Mouse (Mus musculus) CH12.LX (cell line): ENCODE data around the gene Spaca1. TPM values are rescaled to one million over a fixed set of nuclear protein-coding genes. Genes with fewer than 3 reads are reported as not detected.

Source experiments
- DNase-seq: peaks from one replicate; pipeline ENCODE4 v3.0.0-alpha.2; 2013; ENCODE audit errors: extremely low read depth
- H3K27ac ChIP-seq: 2 replicates; pipeline ENCODE4 v1.5.1; 2012; ENCODE audit warnings: low read depth, mild to moderate bottlenecking, control low read depth, moderate library complexity; ENCODE audit not compliant: insufficient read depth
- H3K27me3 ChIP-seq: replicated peaks from 2 replicates; pipeline ENCODE3; 2012; ENCODE audit warnings: inconsistent platforms
- H3K36me3 ChIP-seq, 2 experiments: replicated peaks in 1 of 2; 2 replicates each; pipeline versions ENCODE3 to v1.6.1; 2012; ENCODE audit warnings: inconsistent platforms in 1 of 2, low read length in 1 of 2, mild to moderate bottlenecking in 1 of 2, mixed read lengths in 1 of 2, moderate library complexity in 1 of 2; ENCODE audit not compliant: control insufficient read depth in 1 of 2, insufficient read depth in 1 of 2
- H3K4me1 ChIP-seq, 2 experiments: 2 replicates each; pipeline ENCODE4 v1.6.1; 2012; ENCODE audit warnings: inconsistent platforms in 1 of 2, moderate library complexity in 1 of 2; ENCODE audit not compliant: insufficient read depth in 2 of 2, control insufficient read depth in 1 of 2
- H3K4me2 ChIP-seq: 2 replicates; pipeline ENCODE4 v1.6.1; 2012; ENCODE audit warnings: low read depth, mild to moderate bottlenecking, control low read depth; ENCODE audit not compliant: poor library complexity, insufficient read depth, severe bottlenecking
- H3K4me3 ChIP-seq, 3 experiments: fragments of 150-350 bp in 1 of 3; sonication (generic) in 1 of 3; replicated peaks in 1 of 3; 2 replicates each; pipeline versions ENCODE3 to v1.5.1; 2011 to 2012; ENCODE audit warnings: low read depth in 2 of 3, low read length in 2 of 3, mild to moderate bottlenecking in 2 of 3, moderate library complexity in 2 of 3, control low read depth in 1 of 3, improper control_type of control experiment in 1 of 3, inconsistent platforms in 1 of 3, mixed read lengths in 1 of 3; ENCODE audit not compliant: poor library complexity in 1 of 3
- H3K79me2 ChIP-seq: replicated peaks from 2 replicates; pipeline ENCODE4 v1.6.1; 2012; ENCODE audit warnings: mild to moderate bottlenecking, moderate library complexity; ENCODE audit not compliant: control insufficient read depth, poor library complexity, insufficient read depth, severe bottlenecking; ENCODE audit errors: extremely low read depth
- H3K9ac ChIP-seq: 2 replicates; pipeline ENCODE4 v1.6.1; 2012; ENCODE audit warnings: low read depth, mild to moderate bottlenecking, control low read depth, moderate library complexity; ENCODE audit not compliant: insufficient read depth
- H3K9me3 ChIP-seq: replicated peaks from 2 replicates; pipeline ENCODE3; 2012; ENCODE audit warnings: low read length, inconsistent platforms, mixed read lengths
- CHD1 ChIP-seq: IDR thresholded peaks from 2 replicates; pipeline ENCODE4 v1.6.1; 2012; ENCODE audit warnings: low read depth, low read length, improper control_type of control experiment, inconsistent platforms
- CTCF ChIP-seq, 2 experiments: IDR thresholded peaks in 1 of 2; conservative IDR thresholded peaks in 1 of 2; 2 replicates each; pipeline ENCODE4 v1.5.1; 2011 to 2012; ENCODE audit warnings: low read depth in 2 of 2, low read length in 2 of 2, improper control_type of control experiment in 1 of 2, inconsistent platforms in 1 of 2, mild to moderate bottlenecking in 1 of 2, moderate library complexity in 1 of 2
- ELF1 ChIP-seq: IDR thresholded peaks from 2 replicates; pipeline ENCODE4 v1.6.1; 2014; ENCODE audit warnings: low read depth, mild to moderate bottlenecking, inconsistent platforms, low read length, improper control_type of control experiment
- EP300 ChIP-seq: IDR thresholded peaks from 2 replicates; pipeline ENCODE4 v1.6.1; 2011; ENCODE audit warnings: low read length, improper control_type of control experiment
- HCFC1 ChIP-seq: IDR thresholded peaks from 2 replicates; pipeline ENCODE4 v1.6.1; 2012; ENCODE audit warnings: low read depth, mild to moderate bottlenecking, inconsistent platforms, low read length, improper control_type of control experiment
- JUN ChIP-seq: IDR thresholded peaks from 2 replicates; pipeline ENCODE4 v1.6.1; 2011; ENCODE audit warnings: low read depth, mild to moderate bottlenecking, low read length, improper control_type of control experiment, moderate library complexity; ENCODE audit not compliant: insufficient read depth
- JUND ChIP-seq: conservative IDR thresholded peaks from 2 replicates; pipeline ENCODE4 v1.6.1; 2011; ENCODE audit warnings: low read depth, low read length, improper control_type of control experiment
- KAT2A ChIP-seq: IDR thresholded peaks from 2 replicates; pipeline ENCODE4 v1.6.1; 2012; ENCODE audit warnings: low read length, improper control_type of control experiment, inconsistent platforms; ENCODE audit not compliant: insufficient replicate concordance
- MAFK ChIP-seq: IDR thresholded peaks from 2 replicates; pipeline ENCODE4 v1.6.1; 2011; ENCODE audit warnings: low read length, improper control_type of control experiment; ENCODE audit not compliant: insufficient replicate concordance
- MAX ChIP-seq: IDR thresholded peaks from 2 replicates; pipeline ENCODE4 v1.6.1; 2011; ENCODE audit warnings: low read length, improper control_type of control experiment
- MAZ ChIP-seq: IDR thresholded peaks from 2 replicates; pipeline ENCODE4 v1.6.1; 2012; ENCODE audit warnings: low read depth, mild to moderate bottlenecking, inconsistent platforms, low read length, improper control_type of control experiment, moderate library complexity
- MXI1 ChIP-seq: IDR thresholded peaks from 2 replicates; pipeline ENCODE4 v1.6.1; 2011; ENCODE audit warnings: mild to moderate bottlenecking, low read depth, low read length, improper control_type of control experiment
- MYC ChIP-seq: IDR thresholded peaks from 2 replicates; pipeline ENCODE4 v1.6.1; 2011; ENCODE audit warnings: low read depth, mild to moderate bottlenecking, improper control_type of control experiment, low read length
- PAX5 ChIP-seq: IDR thresholded peaks from 2 replicates; pipeline ENCODE4 v1.6.1; 2012; ENCODE audit warnings: low read length, inconsistent platforms, mixed read lengths
- POLR2A ChIP-seq: IDR thresholded peaks from 2 replicates; pipeline ENCODE4 v1.6.1; 2011; ENCODE audit warnings: low read depth, mild to moderate bottlenecking, improper control_type of control experiment, low read length
- RAD21 ChIP-seq: IDR thresholded peaks from 2 replicates; pipeline ENCODE4 v1.6.1; 2011; ENCODE audit warnings: low read depth, mild to moderate bottlenecking, low read length, improper control_type of control experiment, moderate library complexity
- RCOR1 ChIP-seq: conservative IDR thresholded peaks from 2 replicates; pipeline ENCODE4 v1.6.1; 2012; ENCODE audit warnings: low read depth, mild to moderate bottlenecking, inconsistent platforms, low read length, improper control_type of control experiment
- SMC3 ChIP-seq: IDR thresholded peaks from 2 replicates; pipeline ENCODE4 v1.6.1; 2011; ENCODE audit warnings: low read depth, low read length, improper control_type of control experiment
- TBP ChIP-seq: conservative IDR thresholded peaks from 2 replicates; pipeline ENCODE4 v1.6.1; 2011; ENCODE audit warnings: low read depth, low read length, improper control_type of control experiment
- UBTF ChIP-seq: IDR thresholded peaks from 2 replicates; pipeline ENCODE4 v1.6.1; 2012; ENCODE audit warnings: low read depth, mild to moderate bottlenecking, inconsistent platforms, low read length, improper control_type of control experiment, moderate library complexity
- USF2 ChIP-seq: conservative IDR thresholded peaks from 2 replicates; pipeline ENCODE4 v1.6.1; 2011; ENCODE audit warnings: low read depth, low read length, improper control_type of control experiment
- ZC3H11A ChIP-seq: IDR thresholded peaks from 2 replicates; pipeline ENCODE4 v1.6.1; 2012; ENCODE audit warnings: low read depth, mild to moderate bottlenecking, inconsistent platforms, low read length, improper control_type of control experiment
- dilution Hi-C: fragments of 300-500 bp; cut with MboI; formaldehyde crosslinking; loops from 2 replicates; pipeline ENCODE4 v1.14.3; 2020; ENCODE audit warnings: low sequenced_read_pairs; ENCODE audit not compliant: extremely low pct_unique_long_range_greater_than_20kb, extremely low pct_ligation_motif_present
- in situ Hi-C: fragments of 300-500 bp; cut with MboI; formaldehyde crosslinking; loops from 3 replicates; pipeline ENCODE4 v1.14.3; 2019; ENCODE audit warnings: low sequenced_read_pairs, low pct_ligation_motif_present, low pct_unique_long_range_greater_than_20kb, mixed read lengths
- polyA plus RNA-seq: library from polyadenylated mRNA; unstranded; fragments of >175 nt; gene quantifications from 2 replicates; pipeline ENCODE4 v1.2.1, GENCODE M21; 2012; ENCODE audit warnings: low read depth; ENCODE audit not compliant: insufficient read length
- total RNA-seq, 2 experiments: library from RNA; depleted of rRNA; stranded (reverse); fragments of 300-350 nt in 1 of 2; fragments of >200 nt in 1 of 2; gene quantifications; 2 replicates each; pipeline ENCODE4 v1.2.3; 2012 to 2014

Gene Spaca1
- total and polyA plus RNA-seq, 3 experiments = not detected

- Histone ChIP-seq H3K79me2 (no peaks in the 10 kb centered on the region), H3K4me2 (no peak overlapping the region), H3K36me3 (no peaks in the 10 kb centered on the region), H3K4me3 (no peak overlapping the region), H3K4me1 (no peaks in the 10 kb centered on the region), H3K9me3 (no peaks in the 10 kb centered on the region), H3K27ac (no peak overlapping the region), H3K27me3 (no peaks in the 10 kb centered on the region), H3K9ac (no peak overlapping the region)
- TF ChIP-seq SMC3 (no peak), POLR2A (no peak), CHD1 (no peak), MAFK (no peak), CTCF (conservative IDR thresholded peaks at IDR 0.05 in 1 of 2, IDR thresholded peaks at IDR 0.05 in 1 of 2; ENCODE audit: low read depth in 2 of 2, low read length in 2 of 2) (no peak), TBP (no peak), JUND (no peak), RCOR1 (no peak), KAT2A (no peak), UBTF (no peak), JUN (no peak), MAX (no peak), RAD21 (no peak), PAX5 (no peak), MYC (no peak)
- DNase-seq = no peak
- dilution Hi-C loops = no loop called here
- in situ Hi-C loops = no loop called here
Measured at GRCm38 (mm10) chr4:34021456-34021855, 28.5 kb downstream of the Spaca1 start.

- no peak for DNase-seq
- in situ Hi-C loops (no loop called here), dilution Hi-C loops (no loop called here)
- no peak for TF ChIP-seq MXI1
- no peak for TF ChIP-seq MAX
- no peak for TF ChIP-seq PAX5
- no peak for TF ChIP-seq RCOR1
- TF ChIP-seq CHD1 = no peak
- no peak for TF ChIP-seq JUN
- no peak for TF ChIP-seq TBP
- no peak for TF ChIP-seq POLR2A
- TF ChIP-seq USF2 = no peak
- no peak for TF ChIP-seq ELF1
- no peak for TF ChIP-seq HCFC1
- TF ChIP-seq MAZ = no peak
- no peak for TF ChIP-seq ZC3H11A
- no peak for TF ChIP-seq EP300
- no peaks in the 10 kb centered on the region for H3K9me3 ChIP-seq
- H3K27me3 ChIP-seq = no peaks in the 10 kb centered on the region
- H3K36me3 ChIP-seq = no peaks in the 10 kb centered on the region
- no peaks in the 10 kb centered on the region; a peak in 1 of 4 replicates for H3K4me1 ChIP-seq
- no peak overlapping the region for H3K9ac ChIP-seq
- no peak overlapping the region for H3K4me2 ChIP-seq
- no peak overlapping the region for H3K27ac ChIP-seq
- H3K79me2 ChIP-seq = no peaks in the 10 kb centered on the region
- no peak overlapping the region for H3K4me3 ChIP-seq
Measured at GRCm38 (mm10) chr4:33996382-33996781, 53.6 kb downstream of the Spaca1 start.
